Mouse (Mus musculus) thymus, postnatal 14 days (tissue): ENCODE results near the gene Ogn.

Experiments
- DNase-seq: peaks from one replicate; pipeline ENCODE4 v3.0.0; 2021

Ogn gene

GRCm38 (mm10) chr13:49646019-49646418 lies 38.2 kb downstream of the Ogn start:
- DNase-seq = no peak

DNA sequence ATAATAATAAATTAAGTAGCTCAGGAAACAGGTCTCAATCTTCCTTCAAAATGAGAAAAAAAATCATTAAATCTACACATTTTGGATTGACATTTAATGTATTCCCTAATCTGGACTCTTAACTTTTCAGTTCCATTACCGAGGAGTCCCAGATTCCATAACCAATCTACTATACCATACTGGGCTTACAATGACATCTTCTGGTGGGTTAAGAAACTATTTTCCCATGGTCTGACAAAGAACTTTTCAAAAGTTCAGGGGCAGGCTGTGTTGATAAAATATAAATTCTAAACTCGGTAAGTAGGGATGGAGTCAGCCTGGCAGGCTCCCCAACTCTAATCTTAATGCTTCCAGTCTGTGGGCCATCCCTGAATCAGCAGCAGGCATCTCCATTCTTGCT lies 43.3 kb downstream of the Ogn start:
- DNase-seq = no peak

- no peak for DNase-seq
Observed at GRCm38 (mm10) chr13:49651781-49652351, 44.0 kb downstream of the Ogn start.

DNA sequence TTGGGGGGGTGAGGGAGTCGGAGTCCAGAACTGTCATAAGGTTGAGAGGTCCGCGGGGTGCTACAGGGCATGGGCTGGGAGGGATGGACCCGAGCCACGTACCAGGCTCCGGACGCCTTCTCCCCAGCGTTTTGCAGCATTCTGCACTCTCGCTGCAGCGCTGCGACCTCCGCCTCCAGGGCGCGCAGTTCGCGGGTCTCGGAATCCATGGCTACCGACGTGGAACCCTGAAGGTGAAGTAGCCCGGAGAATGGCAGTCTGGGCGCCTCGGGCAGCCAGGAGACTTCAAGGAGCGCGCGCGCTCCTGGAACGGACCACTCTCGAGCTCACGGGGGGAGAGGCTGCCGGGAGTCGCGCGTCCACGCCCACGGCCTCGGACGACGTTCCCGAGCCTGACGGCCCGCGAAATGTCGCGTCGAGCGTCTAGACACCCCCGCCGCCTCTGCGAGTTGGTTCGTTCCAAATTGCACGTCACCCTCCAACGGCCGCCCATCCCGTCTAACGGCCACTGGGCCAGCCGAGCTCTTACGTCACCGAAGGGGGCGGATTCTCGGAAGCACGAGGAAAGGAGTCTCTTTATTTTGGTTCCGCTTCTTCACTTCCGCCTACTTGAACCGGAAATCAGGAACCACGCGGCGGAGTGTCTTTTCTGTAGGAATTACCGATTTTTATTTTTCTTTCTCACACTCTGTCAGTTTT lies 44.8 kb downstream of the Ogn start, which contains the start of the genes Cenpp and Nol8:
Cenpp (minus strand) TSS at position 305 of the 699 bp plus-strand sequence.
Nol8 (plus strand) TSS at position 598 of the 699 bp plus-strand sequence.
- DNase-seq = peak; percentile 100

DNA sequence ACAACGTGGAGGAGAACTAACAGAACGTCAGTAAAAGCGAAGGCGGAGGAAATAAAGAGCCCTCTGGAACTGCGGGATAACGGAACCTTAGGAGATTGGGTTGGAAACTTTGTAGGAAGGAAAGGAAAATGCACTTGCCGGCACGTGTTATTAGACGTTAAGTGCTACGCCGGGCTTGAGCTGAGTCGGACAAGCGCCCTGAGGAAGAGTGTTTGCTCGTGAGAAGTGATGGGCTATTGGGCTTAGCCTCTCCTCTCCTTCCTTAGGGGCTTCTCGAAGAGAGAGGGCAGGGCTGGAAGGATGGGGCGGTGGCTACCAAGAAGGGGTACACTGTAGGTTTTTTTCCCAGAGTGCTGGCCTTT lies 45.3 kb downstream of the Ogn start:
- DNase-seq = no peak
